Mouse (Mus musculus) left cerebral cortex, postnatal 14 days (tissue): Measurements from ENCODE around the gene Cfap36. TPM values are rescaled to one million over a fixed set of nuclear protein-coding genes. Genes with fewer than 3 reads are reported as not detected.
A peak's percentile ranks its signal among the peaks of the same experiment; 100 is the strongest.

ENCODE experiments used
- DNase-seq, 2 experiments: peaks; one replicate each; pipeline ENCODE4 v3.0.0; 2021 to 2022; ENCODE audit warnings: low spot score in 2 of 2, mixed read lengths in 1 of 2
- intact Hi-C: fragments of 180-260 bp; cut with DNase I; formaldehyde crosslinking; loops from one replicate; pipeline ENCODE4 v1.15.1; 2025
- long read RNA-seq, 2 experiments: library from polyadenylated mRNA; stranded (forward); transcript quantifications; one replicate each; pipeline ENCODE4 v2.0.0; 2021
- total RNA-seq, 2 experiments: library from RNA; stranded (reverse); gene quantifications; 2 replicates each; pipeline ENCODE4 v1.2.3; 2021

Cfap36 gene
- 100 to 1,000 TPM; 125 to 133 TPM for total RNA-seq
- long read RNA-seq, experiment 1, transcript Cfap36-201 (10 exons, 1,664 nt), result major isoform, 144 of 151 reads
- long read RNA-seq, experiment 1, partial matches to known transcripts, result 2 of 151 reads
- long read RNA-seq, experiment 1, other reads (novel, unspliced or antisense), result 3 of 151 reads
- long read RNA-seq, experiment 2, transcript Cfap36-201 (10 exons, 1,664 nt), result major isoform, 112 of 120 reads
- long read RNA-seq, experiment 2, partial matches to known transcripts, result 2 of 120 reads
- long read RNA-seq, experiment 2, other reads (novel, unspliced or antisense), result 5 of 120 reads

DNA sequence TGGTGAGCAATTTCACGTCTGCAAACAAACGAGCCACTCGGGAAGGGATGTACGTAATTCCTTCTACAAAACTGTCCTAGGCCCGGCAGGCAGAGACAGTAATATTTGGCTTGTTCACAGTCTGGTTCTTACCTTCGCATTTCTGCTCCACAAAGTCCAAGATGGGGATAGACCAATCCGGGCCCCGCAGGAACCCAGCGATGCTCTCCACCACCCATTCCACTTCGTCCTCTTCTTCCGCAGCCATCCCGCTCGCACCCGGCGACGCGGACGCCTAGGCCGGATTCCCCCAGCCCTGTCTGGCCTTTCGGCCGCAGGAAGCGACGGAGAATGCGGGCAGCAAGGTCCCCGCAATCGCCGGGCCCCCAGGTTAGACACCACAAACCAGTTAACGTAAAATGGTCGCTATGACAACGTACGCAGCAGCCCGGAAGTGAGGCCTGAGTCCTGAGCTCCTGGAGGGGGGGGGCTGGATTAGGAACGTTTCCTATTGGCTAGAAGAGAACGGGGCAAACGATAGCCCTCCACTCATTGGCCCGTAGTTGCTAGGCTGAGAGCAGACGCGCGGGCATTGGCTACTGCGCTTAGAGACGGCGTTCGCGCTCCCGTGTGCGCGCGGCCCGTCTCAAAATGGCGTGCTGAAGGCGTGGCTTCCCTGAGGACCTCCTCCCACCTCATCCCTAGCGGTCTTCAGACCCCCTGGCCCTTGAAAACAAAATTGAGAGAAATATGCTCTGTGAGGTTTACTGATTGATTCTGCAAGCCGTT lies at the start of gene Cfap36:
Gene Cfap36, minus strand, starts transcription at position 527 of the 768 bp plus-strand sequence.
- intact Hi-C loops, result loop anchor here (10.0 kb wide), 1 partner anchor 228 kb away; no protein-coding TSS in a partner anchor

DNA sequence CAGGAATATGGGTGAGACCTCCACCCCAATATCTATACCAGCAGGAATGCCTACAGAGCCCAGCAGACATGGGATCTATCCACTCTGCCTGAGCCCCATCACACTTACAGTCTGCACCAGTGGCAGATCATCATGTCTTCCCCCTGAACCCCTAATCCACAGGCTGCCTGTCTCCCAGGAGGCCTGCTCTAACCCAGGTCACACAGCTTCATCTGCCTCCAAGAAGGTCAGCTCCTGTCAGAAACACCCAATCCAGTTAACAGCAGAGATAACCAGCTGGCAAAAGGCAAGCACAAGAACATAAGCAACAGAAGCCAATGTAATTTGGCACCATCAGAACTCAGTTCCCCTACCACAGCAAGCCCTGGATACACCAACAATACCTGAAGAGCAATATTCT lies 40.1 kb upstream of the Cfap36 start:
- DNase-seq, result no peak
- intact Hi-C loops, result no loop called here

More for the DNA sequence above, at the start of gene Cfap36:
- DNase-seq, result peak; percentile 94 to 98

DNA sequence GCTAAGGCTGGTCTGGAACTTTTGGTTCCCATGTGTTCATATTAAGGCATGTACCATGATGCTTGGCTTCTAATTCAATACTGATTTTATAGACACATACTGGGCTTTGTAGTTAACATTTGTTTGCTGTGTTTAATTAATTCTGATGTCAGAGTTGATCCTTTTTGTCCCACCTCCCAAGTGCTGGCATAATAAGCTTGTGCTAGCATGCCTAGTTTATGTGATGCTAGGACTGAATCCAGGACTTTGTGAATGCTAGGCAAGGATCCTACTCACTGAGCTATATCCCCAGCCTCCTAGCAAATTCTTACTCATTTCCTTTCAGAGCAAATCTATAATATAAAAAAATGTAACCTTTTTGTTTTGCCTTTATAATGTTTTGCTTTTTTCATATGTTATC lies 38.8 kb upstream of the Cfap36 start:
- no peak for DNase-seq
- intact Hi-C loops, result no loop called here

DNA sequence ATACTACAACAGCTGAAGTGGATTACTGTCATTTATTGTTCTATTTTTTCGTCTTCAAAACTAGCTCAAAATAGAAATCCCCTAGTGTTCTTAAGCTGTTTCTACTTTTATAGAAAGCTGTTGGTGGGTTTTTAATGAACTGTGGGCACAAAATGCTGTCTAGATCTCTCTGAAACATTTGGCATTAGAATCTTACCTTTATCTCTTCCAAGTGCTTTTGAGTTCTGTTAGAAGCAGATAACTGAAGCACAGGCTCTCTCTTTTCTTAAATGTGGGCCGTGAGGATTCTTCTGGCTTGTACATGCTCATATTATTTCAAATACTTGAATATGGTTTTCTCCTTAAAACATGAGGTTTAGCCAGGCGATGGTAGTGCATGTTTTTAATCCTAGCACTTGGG lies 27.5 kb upstream of the Cfap36 start:
- intact Hi-C loops, result no loop called here

DNA sequence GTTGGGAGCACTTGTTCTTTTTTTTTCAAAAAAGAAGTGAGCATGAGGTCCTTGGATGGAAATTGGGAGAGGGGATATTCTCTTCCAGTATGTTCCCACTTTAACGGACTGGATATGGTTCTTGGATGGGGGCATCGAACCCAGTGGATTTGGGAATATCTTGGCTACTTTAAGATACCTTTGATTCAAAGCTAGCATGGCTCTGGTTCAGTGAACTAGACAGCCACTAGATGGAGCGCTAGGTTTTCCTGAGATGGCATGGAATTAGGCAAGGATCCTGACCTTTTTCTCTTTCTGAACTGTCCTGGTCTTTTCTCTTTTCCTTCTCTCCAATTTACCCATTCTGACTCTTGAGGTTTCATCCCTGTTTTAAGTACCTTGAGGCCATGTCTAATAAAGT lies 20.6 kb upstream of the Cfap36 start:
- DNase-seq, result peak; percentile 41 to 71
- intact Hi-C loops, result loop anchor here (5.0 to 10.0 kb wide), 2 partner anchors 104 to 257 kb away; partner anchors contain the start of genes Ccdc88a and Mtif2

More for the DNA sequence above, 27.5 kb upstream of the Cfap36 start:
- no peak for DNase-seq

DNA sequence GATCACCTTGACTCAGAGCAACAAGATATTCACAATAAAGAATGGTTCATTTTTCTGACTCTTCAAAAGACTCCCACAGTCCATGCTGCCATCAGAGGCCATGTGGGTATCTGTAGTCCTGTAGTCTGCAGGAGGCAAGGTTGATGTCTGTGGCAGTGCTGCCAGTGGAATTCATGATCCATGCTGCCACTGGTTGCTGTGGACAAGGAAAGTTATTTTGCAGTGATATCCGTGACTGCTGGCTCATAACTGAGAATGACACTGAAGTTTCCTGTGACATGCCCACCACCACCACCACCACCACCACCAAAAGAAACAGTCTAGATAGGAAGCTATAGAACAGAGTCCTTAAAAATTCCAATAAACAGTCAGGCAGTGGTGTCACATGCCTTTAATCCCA lies 7.4 kb upstream of the Cfap36 start:
- intact Hi-C loops, result no loop called here
- DNase-seq, result no peak

DNA sequence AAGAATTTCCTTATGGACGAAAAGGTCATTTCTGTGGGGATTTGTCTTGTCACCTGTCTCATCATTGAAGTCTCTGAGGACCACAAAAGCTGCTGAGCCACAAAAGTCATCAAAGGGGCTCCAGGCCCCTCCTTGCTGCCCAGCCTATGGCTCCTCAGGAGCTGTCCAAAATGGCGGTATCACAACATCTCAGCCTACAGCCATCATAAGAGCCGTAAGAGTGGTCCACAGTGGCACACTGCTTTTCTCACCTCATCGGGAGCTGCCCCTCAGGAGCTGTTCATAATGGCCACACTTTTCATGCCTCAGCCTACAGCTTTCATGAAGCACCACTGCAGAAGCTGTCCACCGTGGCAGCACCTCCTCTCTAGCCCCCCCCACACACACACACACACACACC lies 1.2 kb upstream of the Cfap36 start:
- no peak for DNase-seq
- intact Hi-C loops, result loop anchor here (10.0 kb wide), 1 partner anchor 226 kb away; no protein-coding TSS in a partner anchor

DNA sequence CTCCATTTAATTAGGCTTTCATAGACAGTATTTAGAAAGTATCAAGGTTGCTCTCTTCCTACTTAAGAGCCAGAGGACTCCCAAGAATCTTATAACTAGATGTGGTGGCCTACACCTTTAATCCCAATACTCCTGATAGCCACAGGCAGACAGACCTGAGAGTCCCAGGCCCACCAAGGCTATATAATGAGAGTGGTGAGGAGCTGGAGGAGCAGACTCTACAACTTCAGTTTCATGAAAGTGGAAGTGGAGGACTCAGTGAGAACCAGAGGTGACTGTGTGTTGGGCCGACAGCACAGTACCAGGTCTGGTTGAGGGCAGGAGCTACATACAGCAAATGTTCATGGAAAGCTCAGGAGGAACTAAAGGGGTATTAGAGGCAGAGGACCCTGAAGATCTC lies 516 bp upstream of the Cfap36 start:
- intact Hi-C loops, result loop anchor here (10.0 kb wide), 1 partner anchor 227 kb away; no protein-coding TSS in a partner anchor
- no peak for DNase-seq

DNA sequence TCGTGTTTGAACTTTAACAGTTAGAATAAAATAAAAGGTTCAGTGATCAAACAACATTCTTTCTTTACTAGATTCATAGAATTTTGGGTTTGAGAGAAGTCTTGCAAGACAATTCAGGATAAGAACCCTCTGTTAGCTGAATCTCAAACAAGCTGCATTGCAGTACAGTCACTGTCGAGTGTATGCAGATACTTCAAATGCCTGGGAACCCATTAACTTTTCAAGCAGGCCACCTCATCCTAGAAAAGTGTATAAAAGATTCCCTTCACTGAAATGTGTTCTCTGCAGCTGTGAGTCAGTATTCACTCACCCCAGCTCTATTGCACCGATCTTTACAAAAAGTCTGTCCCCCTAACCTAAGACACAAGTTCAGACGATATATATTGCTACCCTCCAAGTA lies 1.2 kb downstream of the Cfap36 start:
- DNase-seq, result no peak
- intact Hi-C loops, result loop anchor here (10.0 kb wide), 1 partner anchor 229 kb away; no protein-coding TSS in a partner anchor

DNA sequence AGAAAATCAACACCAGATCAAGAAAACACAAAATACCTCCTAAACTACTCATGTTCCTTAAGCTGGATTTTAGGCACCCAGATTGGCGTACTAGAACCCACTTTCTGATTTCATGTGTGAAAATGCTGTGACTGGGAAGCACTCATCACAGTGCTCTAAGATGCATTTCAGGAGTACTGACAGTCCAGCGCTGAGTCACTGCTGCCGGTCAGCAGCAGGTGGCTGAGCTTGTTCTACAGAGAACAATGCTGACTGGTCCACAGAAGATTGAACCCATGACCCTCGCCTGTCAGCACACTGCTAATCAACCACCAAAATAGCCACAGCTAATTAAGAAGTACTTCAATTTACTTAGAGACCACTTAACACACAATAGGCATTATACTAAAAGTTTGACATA lies 5.2 kb downstream of the Cfap36 start:
- intact Hi-C loops, result loop anchor here (10.0 kb wide), 1 partner anchor 233 kb away; no protein-coding TSS in a partner anchor

DNA sequence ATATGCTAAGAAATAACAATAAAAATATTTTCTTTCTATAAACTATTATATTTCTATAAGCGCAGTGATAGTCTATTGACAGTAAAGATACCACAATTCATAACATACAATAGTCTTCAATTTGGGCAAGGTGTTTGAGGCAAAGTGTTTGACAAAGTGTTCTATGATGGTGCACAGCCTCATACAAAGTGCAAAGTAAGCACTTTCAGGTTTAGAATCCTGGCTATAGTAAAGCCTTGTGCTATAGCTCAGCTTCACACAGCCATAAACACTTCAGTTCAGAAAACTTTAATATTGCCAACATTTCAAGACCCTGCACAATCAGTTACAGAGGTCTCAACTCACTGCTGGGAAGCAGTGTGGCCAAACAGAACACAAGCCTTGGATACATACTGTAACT lies 7.9 kb downstream of the Cfap36 start:
- intact Hi-C loops, result no loop called here
- DNase-seq, result no peak

More for the DNA sequence above, 5.2 kb downstream of the Cfap36 start:
- DNase-seq, result no peak

DNA sequence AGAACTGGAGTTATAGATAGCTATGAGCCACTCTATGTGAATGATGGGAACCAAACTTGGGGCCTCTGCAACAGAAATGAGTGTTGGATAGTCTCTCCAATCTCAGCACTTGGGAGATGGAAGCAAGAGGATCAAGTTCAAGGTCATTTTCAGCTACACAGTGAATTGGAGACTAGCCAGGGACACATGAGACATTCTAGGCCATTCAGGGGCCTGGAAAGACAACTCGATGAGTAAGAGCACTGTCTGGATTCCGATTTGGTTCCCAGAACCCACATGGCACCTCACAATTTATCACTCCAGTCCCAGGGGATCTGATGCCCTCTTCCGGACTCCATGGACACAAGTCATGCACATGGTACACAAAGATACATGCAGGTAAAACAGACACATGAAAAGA lies 8.7 kb downstream of the Cfap36 start:
- intact Hi-C loops, result no loop called here
- DNase-seq, result no peak

DNA sequence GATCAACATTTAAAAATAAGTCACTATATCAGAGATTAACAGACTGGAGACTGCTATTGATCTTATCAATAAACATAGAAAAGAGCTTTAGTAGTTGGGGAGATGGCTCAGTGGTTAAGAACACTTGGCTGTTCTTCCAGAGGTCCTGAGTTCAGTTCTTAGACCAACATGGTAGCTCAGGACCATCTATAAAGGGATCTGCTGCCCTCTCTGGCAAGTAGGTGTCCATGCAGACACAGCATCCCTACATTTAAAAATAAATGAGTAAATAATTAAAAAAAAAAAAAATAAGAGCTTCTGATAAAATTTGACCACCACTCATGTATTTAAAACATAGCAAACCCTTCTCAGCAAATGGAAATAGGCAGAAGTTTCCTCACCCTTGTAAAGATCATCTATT lies 9.2 kb downstream of the Cfap36 start:
- no peak for DNase-seq
- intact Hi-C loops, result no loop called here

DNA sequence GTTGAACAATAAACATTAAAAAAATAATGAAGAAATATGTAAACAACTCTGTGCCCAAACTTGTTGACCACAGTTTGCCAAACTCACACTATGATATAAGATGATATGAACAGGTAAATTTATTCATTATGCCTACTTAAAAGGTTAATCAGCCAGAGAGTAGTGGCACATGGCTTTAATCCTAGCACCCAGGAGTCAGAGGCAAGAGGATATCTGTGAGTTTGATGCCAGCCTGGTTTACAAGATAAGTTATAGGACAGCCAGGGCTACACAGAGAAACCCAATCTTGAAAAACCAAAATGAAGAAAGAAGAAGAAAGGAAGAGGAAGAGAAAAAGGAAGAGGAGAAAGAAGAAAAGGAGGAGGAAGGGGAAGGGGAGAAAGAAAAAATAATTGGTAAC lies 9.8 kb downstream of the Cfap36 start:
- intact Hi-C loops, result no loop called here
- no peak for DNase-seq

DNA sequence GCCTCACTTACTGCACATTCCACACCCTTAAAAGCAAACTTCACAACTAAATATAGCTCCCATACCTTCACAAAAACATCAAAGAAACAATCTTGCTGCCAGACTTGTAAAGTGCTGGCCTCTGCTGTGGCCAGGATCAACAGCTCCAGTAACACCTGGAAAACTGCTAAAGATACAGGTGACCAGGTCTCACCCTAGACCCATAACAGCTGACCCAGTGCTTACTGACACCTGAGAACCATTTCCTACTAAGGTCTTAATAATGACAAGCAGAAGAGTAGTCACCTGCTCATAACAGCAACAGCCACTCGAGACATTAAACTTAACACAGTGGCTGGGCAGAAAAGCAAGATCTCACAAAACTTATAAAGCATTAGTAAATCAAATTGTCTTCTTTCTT lies 13.6 kb downstream of the Cfap36 start:
- no peak for DNase-seq
- intact Hi-C loops, result no loop called here

DNA sequence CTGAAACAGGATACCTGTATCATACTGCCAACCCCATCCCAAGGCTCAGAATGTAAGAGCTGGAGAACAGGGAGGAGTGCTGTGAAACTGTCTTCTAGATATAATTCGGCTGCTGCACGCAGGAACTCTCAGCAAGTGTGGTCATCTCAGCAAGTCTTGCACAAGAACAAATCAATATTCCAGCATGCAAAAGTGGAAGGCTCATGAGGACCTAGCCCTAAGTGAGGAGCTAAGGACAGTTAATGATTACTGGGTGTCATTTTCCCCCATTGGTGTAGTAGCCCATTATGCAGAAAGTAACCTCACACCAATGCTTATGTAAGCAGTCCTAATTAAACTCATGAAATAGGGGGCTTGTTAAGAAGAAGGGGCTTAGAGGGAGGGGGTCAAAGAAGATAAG lies 18.3 kb downstream of the Cfap36 start:
- intact Hi-C loops, result no loop called here
- no peak for DNase-seq

DNA sequence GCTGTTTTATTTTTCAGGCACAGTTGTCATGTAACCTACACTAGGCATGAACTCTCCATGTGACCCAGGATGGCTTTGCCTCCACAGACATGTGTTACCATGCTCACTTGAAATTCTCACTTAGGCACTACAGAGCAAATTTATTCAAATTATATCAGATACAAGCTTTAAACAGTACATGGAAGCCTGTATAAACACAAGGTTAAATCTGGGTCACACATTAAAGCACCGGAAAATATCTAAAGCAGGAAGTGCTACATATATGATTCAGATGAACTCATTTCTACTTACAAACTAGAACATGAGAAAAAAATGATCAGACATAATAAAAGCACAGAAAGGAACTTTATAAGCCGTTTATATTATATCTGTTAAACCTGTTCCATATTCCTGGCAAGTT lies 22.5 kb downstream of the Cfap36 start:
- no peak for DNase-seq
- intact Hi-C loops, result no loop called here

DNA sequence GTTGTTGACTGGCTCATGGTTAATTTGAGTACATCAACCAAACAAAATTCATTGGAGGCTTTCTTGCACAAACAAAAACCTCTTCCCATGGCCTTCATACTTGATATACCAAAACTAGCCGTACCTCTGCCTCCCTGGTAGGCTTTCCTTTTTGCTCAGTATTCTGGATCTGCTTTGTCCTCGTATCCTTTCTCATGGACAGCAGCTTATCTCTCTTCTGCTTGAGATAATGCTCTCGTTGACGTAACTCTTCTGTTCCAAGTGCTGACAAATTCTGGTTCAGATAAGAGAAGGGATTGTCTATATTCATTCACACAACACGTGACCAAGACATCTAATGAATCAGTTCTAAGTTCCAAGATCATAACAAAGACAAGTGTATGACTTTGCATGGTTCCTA lies 24.9 kb downstream of the Cfap36 start:
- intact Hi-C loops, result no loop called here

DNA sequence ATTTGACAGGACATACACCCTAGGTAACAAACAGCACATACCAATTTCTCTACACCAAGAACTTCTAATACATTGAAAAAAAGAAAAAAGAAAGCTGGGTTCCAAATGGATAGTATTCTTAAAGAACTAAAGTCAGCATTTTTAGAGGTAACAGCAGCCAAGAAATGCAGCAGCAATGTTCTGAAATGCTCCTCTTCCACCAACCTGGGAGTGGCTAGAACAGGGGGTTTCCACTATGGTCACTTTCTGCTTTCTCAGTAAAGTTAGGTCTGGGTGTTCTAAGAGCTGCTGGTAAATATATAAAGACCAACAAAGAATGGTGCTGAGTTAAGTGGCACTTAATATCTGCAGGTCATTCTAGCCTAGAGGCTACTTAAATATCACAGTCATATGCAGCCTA lies 28.2 kb downstream of the Cfap36 start:
- no peak for DNase-seq
- intact Hi-C loops, result loop anchor here (10.0 kb wide), 1 partner anchor 74 kb away; no protein-coding TSS in a partner anchor

More for the DNA sequence above, 24.9 kb downstream of the Cfap36 start:
- no peak for DNase-seq

DNA sequence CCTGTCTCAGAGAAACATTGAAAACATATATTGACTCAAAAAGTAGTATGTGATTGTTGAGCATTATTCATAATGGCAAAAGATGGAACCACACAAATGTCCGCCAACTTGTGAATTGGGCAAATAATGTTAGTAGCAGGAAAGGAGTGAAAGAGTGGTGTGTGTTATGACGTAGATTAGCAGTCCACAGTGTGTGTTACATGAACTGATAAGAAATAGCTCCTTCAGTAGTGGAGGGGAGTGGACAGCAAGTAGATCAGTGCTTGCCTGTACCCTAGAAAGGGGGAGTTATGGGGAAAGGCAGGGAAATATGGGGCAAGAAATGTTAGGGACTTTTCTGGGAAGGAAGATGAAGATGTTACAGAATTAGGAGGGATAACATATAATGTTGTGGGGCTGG lies 31.0 kb downstream of the Cfap36 start:
- intact Hi-C loops, result loop anchor here (10.0 kb wide), 1 partner anchor 71 kb away; no protein-coding TSS in a partner anchor
- DNase-seq, result no peak
